Mouse (Mus musculus): ENCODE measurements around the gene Gse1.
A peak's percentile ranks its signal among the peaks of the same experiment; 100 is the strongest.

- TF ChIP-seq CTCF (IDR thresholded peaks at IDR 0.05; ENCODE audit: borderline replicate concordance, extremely low read depth, insufficient read depth, insufficient read length) (peak; percentile 57; the same call in 1 of the 2 replicates), POLR2A (IDR thresholded peaks at IDR 0.05; ENCODE audit: borderline replicate concordance, extremely low read depth, insufficient read depth, insufficient read length, poor library complexity, severe bottlenecking) (no peak)
These were observed 333.5 kb downstream of the Gse1 start for GRCm38 (mm10) chr8:120561539-120562435.

All from brain, embryonic 14.5 days (tissue).